In the genomic region with DNA sequence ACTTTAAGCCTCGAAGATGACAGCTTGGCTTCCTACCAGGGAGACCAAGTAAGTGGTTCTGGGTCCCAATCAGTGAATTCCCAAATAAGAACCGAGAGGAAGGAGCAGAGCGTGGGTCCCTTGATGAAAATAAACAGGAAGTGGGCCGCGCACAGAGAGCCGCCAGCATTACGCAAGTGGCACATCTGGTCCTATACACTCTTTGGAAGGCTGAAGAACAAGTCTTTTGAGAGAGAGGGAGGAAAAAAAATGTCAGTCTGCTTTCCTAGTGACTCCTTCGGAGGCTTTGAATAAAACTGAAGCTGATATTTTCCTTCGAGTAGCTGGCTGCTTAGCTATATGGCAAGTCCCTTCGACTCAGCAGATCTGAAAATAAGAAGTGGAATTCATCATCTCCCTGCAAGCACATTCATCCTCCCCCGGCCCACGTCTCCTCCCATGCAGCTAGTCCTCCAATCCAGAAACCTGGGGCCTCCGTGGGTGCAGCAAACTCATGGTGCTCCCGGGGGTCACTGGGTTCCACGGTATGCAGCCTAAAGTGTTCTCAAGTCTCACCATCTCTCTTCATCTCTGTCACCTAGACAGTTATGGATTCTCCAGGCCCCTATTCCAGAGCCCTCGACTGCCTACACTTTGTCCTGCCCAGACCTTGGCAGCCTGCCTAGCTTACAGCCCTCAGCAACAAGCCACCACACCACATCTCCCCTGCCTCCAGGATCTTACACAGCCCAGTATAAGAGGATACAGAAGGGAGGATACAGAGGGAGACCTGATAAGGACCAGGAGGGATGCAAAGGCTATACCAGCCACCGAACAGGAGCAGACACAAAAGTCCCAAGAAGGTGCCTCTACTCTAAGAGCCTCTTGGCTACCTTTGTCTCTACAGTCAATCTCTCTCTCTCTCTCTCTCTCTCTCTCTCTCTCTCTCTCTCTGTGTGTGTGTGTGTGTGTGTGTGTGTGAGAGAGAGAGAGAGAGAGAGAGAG, we compare ENCODE assay signal across 8 mouse cellular contexts. TPM values are rescaled to one million over a fixed set of nuclear protein-coding genes. Genes with fewer than 3 reads are reported as not detected.
A peak's percentile ranks its signal among the peaks of the same experiment; 100 is the strongest.
DNase-seq lines count a peak whose midpoint lies in the region; ATAC-seq and TF ChIP-seq lines count a peak whose summit lies in the region.
"Had no signal": no experiment of that assay in that cellular context is flagged by ENCODE, and none has a peak within 500 bp of the region (broad histone marks: within the 10 kb centered on the region; RNA-seq: fewer than 3 reads in every experiment).

No protein-coding gene starts in this region.

- H3K4me3 ChIP-seq in brown adipose tissue, adult 24 weeks (ENCODE audit: insufficient read depth, low read depth, low read length): no peak overlapping the region
- H3K4me3 ChIP-seq in heart, embryonic 12.5 days: no peak overlapping the region
- H3K4me3 ChIP-seq in layer of hippocampus, adult 2 months: no peak overlapping the region
- no peak overlapping the region for H3K4me3 ChIP-seq in lung, embryonic 16.5 days (ENCODE audit: low read length)

- H3K4me1 ChIP-seq in brown adipose tissue, adult 24 weeks (ENCODE audit: control insufficient read depth, insufficient read depth, insufficient read length, low read length): peaks cover 14% of the 10 kb centered on the region; the same call in 1 of the 2 replicates
- peaks cover 74% of the 10 kb centered on the region for H3K4me1 ChIP-seq in heart, embryonic 12.5 days (replicated peaks)
- H3K4me1 ChIP-seq in lung, embryonic 16.5 days (replicated peaks; ENCODE audit: control insufficient read depth, insufficient read depth, low read length): peaks cover 47% of the 10 kb centered on the region

- H3K9me3 ChIP-seq in heart, embryonic 12.5 days (replicated peaks): no peaks in the 10 kb centered on the region
- H3K9me3 ChIP-seq in lung, embryonic 16.5 days (ENCODE audit: control insufficient read depth, low read length): no peaks in the 10 kb centered on the region

- 40% methylated on average over 17 of the region's 17 CpGs for WGBS in heart, embryonic 12.5 days
- WGBS in lung, embryonic 16.5 days: 26% methylated on average over 17 of the region's 17 CpGs

- no peak overlapping the region for H3K4me2 ChIP-seq in heart, embryonic 12.5 days
- no peak overlapping the region for H3K4me2 ChIP-seq in lung, embryonic 16.5 days (ENCODE audit: low read depth, low read length)

- peak; percentile 37; the same call in 1 of the 2 replicates for ATAC-seq in heart, embryonic 12.5 days (ENCODE audit: insufficient number of reproducible peaks, low FRiP score)
- ATAC-seq in lung, embryonic 16.5 days (ENCODE audit: low read depth): peak; percentile 75
- ATAC-seq in erythroblast, adult 5-6 weeks (replicated peaks; ENCODE audit: low FRiP score, poor library complexity, severe bottlenecking): no peak

- DNase-seq in MN1 (ENCODE audit: low spot score): peak; percentile 43
- peak in 1 of 2 experiments; percentile 62 for DNase-seq in layer of hippocampus, adult 2 months (ENCODE audit: low spot score in 2 of 2)
- no peak for DNase-seq in spleen, postnatal 14 days (ENCODE audit: low spot score in 2 of 2)

- peak overlapping the region; percentile 72 for H3K27ac ChIP-seq in brown adipose tissue, adult 24 weeks (replicated peaks; ENCODE audit: low read depth, low read length)
- H3K27ac ChIP-seq in heart, embryonic 12.5 days (ENCODE audit: poor library complexity, severe bottlenecking): peak overlapping the region; percentile 90
- peak overlapping the region; percentile 49 for H3K27ac ChIP-seq in layer of hippocampus, adult 2 months
- peak overlapping the region; percentile 93 for H3K27ac ChIP-seq in lung, embryonic 16.5 days (ENCODE audit: low read length)

- no peak for TF ChIP-seq CTCF in layer of hippocampus, adult 2 months (conservative IDR thresholded peaks at IDR 0.05)

- H3K27me3 ChIP-seq in heart, embryonic 12.5 days (replicated peaks): no peaks in the 10 kb centered on the region
- H3K27me3 ChIP-seq in lung, embryonic 16.5 days (ENCODE audit: control insufficient read depth, insufficient read depth, low read depth, low read length): no peaks in the 10 kb centered on the region

- H3K36me3 ChIP-seq in heart, embryonic 12.5 days: no peaks in the 10 kb centered on the region
- H3K36me3 ChIP-seq in lung, embryonic 16.5 days (ENCODE audit: control insufficient read depth, insufficient read depth, low read length): no peaks in the 10 kb centered on the region

- H3K9ac ChIP-seq in heart, embryonic 12.5 days: no peak overlapping the region
- H3K9ac ChIP-seq in lung, embryonic 16.5 days (ENCODE audit: low read length): 0 out of 2 replicates have a peak overlapping the region, but pooled peaks have one; percentile 2

RNA-seq across cellular contexts. Expression of a gene that starts 43.8 kb away (rescaled TPM):
- polyA plus RNA-seq in brown adipose tissue, adult 24 weeks (2012; ENCODE audit: insufficient read depth, insufficient read length, missing spikeins): not detected in 2 replicates
- polyA plus RNA-seq in heart, embryonic 12.5 days (2016; fragmentation: Nextera tagmentation; extraction: Ambion mirVana): 0.12 and 0.23 TPM in 2 replicates
- total RNA-seq in layer of hippocampus, adult 2 months (2021): 1 to 10 TPM; 2.0 to 2.2 TPM
- 1.2 and 1.4 TPM in 2 replicates for polyA plus RNA-seq in lung, embryonic 16.5 days (2015; fragmentation: Nextera tagmentation; extraction: Ambion mirVana)
- not detected in 2 replicates for total RNA-seq in erythroblast, adult 5-6 weeks (2015; ENCODE audit: low replicate concordance)
- not detected in 2 replicates for total RNA-seq in erythroblast, adult 5-6 weeks (2017; ENCODE audit: low replicate concordance)
- polyA plus RNA-seq: neural tube, embryonic 14.5 days had no signal
